Mouse (Mus musculus) cortical plate, adult 2 months (tissue): ENCODE measurements around the gene Paox.

ENCODE experiments used
- CTCF ChIP-seq: fragments of 200-500 bp; IDR thresholded peaks from 2 replicates; pipeline ENCODE4 v1.5.1; 2011; ENCODE audit warnings: mild to moderate bottlenecking, control low read depth, low read length; ENCODE audit not compliant: insufficient read depth; ENCODE audit errors: extremely low read depth
- POLR2A ChIP-seq: fragments of 200-500 bp; IDR thresholded peaks from 2 replicates; pipeline ENCODE4 v1.6.1; 2011; ENCODE audit warnings: mild to moderate bottlenecking, low read length, control low read depth; ENCODE audit not compliant: insufficient read depth; ENCODE audit errors: extremely low read depth

DNA sequence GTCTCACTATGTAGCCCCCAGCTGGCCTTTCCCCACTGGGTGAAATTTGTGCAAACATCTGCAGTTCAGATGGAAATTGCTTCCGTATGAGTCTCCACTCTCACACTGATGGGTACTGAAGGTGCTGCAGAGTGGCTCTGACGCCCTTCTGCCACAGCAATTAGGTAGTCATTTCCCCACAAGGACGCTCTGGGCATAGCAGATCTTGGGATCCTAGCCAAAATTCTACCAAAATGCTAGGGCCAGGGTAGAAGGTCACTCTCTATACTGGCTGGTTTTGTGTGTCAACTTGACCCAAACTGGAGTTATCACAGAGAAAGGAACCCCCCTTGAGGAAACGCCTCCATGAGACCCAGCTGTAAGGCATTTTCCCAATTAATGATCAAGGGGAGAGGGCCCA is 11.6 kb upstream of the Paox start:
- TF ChIP-seq CTCF (no peak), POLR2A (no peak)
